Mouse (Mus musculus): ENCODE data around the gene Hhatl. TPM values are rescaled to one million over a fixed set of nuclear protein-coding genes. Genes with fewer than 3 reads are reported as not detected.

The Hhatl gene
- polyA plus RNA-seq (2014; fragmentation: Nextera tagmentation; extraction: Ambion mirVana): 0.31 TPM in 1 of 2 replicates, not detected in the other

DNA sequence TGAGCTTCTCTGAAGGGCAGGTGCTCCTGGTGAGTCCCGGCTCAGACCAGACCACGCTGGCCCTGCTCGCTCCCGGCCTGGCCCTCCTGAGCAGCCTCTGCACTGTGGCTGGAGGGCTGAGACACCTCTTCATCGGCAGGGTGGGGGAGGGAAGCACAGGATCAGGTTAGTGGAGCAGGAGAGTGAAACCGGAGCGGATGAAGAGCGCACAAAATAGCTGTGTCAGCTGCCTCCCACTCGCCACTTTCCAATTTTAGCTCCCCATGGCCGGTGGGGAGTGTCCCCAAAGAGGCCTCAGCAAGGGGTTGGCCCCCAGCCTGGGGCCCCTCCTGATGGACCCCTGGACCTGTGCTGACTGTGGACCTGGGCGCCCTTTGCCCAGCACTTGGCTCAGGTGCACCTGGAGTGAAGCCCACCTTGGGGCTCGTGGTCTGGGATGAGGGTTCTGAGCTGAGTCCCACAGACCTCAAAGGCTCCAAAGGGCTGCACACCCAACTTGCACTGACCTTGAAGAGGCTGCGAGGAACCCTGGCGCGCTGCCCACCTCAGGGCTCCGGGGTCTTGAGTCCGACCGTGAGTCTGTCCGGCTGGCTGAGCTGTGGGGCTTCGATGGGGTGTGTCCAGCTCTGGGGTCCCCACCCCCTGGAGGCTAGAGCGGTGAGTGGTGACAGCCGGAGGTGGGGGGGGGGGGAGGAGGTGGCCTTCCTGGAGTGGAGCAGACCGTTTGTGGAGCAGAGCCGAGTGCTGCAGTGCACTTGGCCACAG, at the start of gene Hhatl:
Hhatl (minus strand) TSS at position 751 of the 765 bp plus-strand sequence.
- H3K4me3 ChIP-seq (replicated peaks; ENCODE audit: low read length): no peak within 1 kb of the TSS
- H3K9ac ChIP-seq: no peak within 1 kb of the TSS
- no peak within 1 kb of the TSS for H3K27ac ChIP-seq
- ATAC-seq (ENCODE audit: low FRiP score) (no peak), DNase-seq (ENCODE audit: low spot score) (no peak)
- H3K4me1 ChIP-seq (replicated peaks; ENCODE audit: control insufficient read depth, insufficient read depth, low read length): no peaks in the 10 kb centered on the region
- no peaks in the 10 kb centered on the region for H3K9me3 ChIP-seq (ENCODE audit: control insufficient read depth, low read length)
- no peaks in the 10 kb centered on the region for H3K27me3 ChIP-seq (ENCODE audit: control insufficient read depth, insufficient read depth, low read length)
- H3K4me2 ChIP-seq (replicated peaks): no peak within 1 kb of the TSS
- no peaks in the 10 kb centered on the region for H3K36me3 ChIP-seq (replicated peaks; ENCODE audit: control insufficient read depth, insufficient read depth)
- 49% methylated on average over 24 of the region's 24 CpGs for WGBS

DNA sequence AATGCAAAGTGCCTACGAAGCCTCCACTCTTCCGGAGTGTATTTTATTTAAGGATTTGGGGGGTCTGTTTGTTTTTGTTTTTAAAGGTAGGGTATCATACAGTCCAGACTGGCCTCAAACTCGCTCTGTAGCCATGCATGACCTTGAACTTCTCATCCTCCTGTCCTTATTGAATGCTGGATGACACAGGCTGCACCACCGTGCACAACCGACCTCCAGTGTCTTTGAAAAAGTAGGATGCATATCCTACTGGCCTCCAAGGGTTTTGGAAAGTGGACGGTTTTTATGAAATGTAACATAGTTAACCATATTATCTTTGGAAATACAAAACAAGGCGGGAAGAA, 47.3 kb upstream of the Hhatl start:
- ATAC-seq (ENCODE audit: low FRiP score) (peak; percentile 47), DNase-seq (ENCODE audit: low spot score) (no peak)
- Histone ChIP-seq H3K9ac (peak overlapping the region; percentile 48; the same call in 1 of the 2 replicates), H3K4me2 (replicated peaks) (peak overlapping the region; percentile 56), H3K27ac (no peak overlapping the region), H3K4me3 (replicated peaks; ENCODE audit: low read length) (peak overlapping the region; percentile 37), H3K9me3 (ENCODE audit: control insufficient read depth, low read length) (no peaks in the 10 kb centered on the region), H3K4me1 (replicated peaks; ENCODE audit: control insufficient read depth, insufficient read depth, low read length) (no peaks in the 10 kb centered on the region), H3K36me3 (replicated peaks; ENCODE audit: control insufficient read depth, insufficient read depth) (no peaks in the 10 kb centered on the region), H3K27me3 (ENCODE audit: control insufficient read depth, insufficient read depth, low read length) (no peaks in the 10 kb centered on the region)
- WGBS: 31% methylated on average over 7 of the region's 7 CpGs

DNA sequence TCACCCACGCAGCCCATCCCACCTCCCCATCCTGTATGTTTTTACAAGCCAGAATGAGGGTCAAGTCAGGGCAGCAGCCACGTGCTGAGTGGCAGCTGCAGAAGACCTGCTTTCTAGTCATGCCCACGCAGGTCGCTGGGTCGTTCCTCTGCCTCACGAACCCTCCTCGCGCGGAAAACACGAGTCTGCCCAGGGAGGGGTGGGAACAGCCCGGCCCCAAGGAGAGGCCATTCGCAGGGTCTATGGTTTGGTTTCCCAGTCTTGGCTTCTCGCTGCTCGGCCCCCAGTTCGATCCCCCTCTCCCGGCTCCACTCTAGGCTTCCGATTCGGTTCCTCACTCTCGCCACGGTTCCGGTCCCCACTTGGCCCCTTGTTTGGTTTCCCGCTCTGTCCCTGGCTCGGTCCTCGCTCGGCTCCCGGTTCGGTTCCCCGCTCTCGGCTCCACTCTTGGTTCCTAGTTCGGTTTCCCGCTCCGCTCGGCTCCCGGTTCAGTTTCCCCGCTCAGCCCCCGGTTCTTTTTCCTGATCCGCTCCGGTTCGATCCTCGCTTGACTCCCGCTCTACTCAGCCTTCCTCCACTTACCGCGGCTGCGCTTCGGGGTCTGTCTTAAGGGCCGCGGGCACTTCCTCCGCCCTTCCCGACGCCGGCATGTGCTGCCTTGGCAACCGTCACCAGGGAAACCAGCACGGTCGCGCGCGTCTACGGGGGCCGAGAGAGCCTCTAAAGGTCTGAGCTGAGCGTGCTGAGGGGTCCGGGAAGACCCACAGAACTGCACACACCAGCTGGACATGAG, 46.7 kb upstream of the Hhatl start, which contains the start of gene Ccdc13:
Ccdc13 (minus strand) TSS at position 633 of the 793 bp plus-strand sequence.
- no peaks in the 10 kb centered on the region for H3K4me1 ChIP-seq (replicated peaks; ENCODE audit: control insufficient read depth, insufficient read depth, low read length)
- no peaks in the 10 kb centered on the region for H3K9me3 ChIP-seq (ENCODE audit: control insufficient read depth, low read length)
- peak within 1 kb of the TSS; percentile 37 for H3K4me3 ChIP-seq (replicated peaks; ENCODE audit: low read length)
- no peaks in the 10 kb centered on the region for H3K36me3 ChIP-seq (replicated peaks; ENCODE audit: control insufficient read depth, insufficient read depth)
- DNase-seq (ENCODE audit: low spot score) (peak; percentile 85), ATAC-seq (ENCODE audit: low FRiP score) (peak; percentile 91)
- H3K27me3 ChIP-seq (ENCODE audit: control insufficient read depth, insufficient read depth, low read length): no peaks in the 10 kb centered on the region
- 3% methylated on average over 61 of the region's 61 CpGs for WGBS
- no peak within 1 kb of the TSS for H3K27ac ChIP-seq
- H3K9ac ChIP-seq: peak within 1 kb of the TSS; percentile 48
- H3K4me2 ChIP-seq (replicated peaks): peak within 1 kb of the TSS; percentile 56

DNA sequence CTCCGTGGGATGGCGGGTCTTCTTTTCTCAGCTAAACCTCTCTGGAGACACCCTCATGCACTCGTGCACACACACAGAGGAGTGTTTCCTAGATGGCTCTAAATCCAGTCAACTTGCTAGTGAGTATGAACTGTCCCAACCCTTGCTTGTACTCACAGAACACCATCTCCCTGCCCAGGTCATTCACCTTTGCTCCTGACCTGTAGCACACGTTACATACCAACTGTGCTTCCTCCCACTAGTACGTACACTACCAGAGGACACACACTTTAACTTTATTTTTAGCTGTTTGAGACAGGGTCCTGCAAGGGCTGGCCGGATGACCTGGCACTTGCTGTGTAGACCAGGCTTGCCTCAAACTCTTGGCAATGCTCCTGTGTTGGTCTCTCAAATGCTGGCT, 45.7 kb upstream of the Hhatl start:
- Histone ChIP-seq H3K4me2 (replicated peaks) (no peak overlapping the region), H3K4me1 (replicated peaks; ENCODE audit: control insufficient read depth, insufficient read depth, low read length) (no peaks in the 10 kb centered on the region), H3K9me3 (ENCODE audit: control insufficient read depth, low read length) (no peaks in the 10 kb centered on the region), H3K27ac (no peak overlapping the region), H3K9ac (no peak overlapping the region), H3K4me3 (replicated peaks; ENCODE audit: low read length) (no peak overlapping the region), H3K36me3 (replicated peaks; ENCODE audit: control insufficient read depth, insufficient read depth) (no peaks in the 10 kb centered on the region), H3K27me3 (ENCODE audit: control insufficient read depth, insufficient read depth, low read length) (no peaks in the 10 kb centered on the region)
- WGBS: 92% methylated on average over 6 of the region's 6 CpGs
- no peak for DNase-seq (ENCODE audit: low spot score)
- ATAC-seq (ENCODE audit: low FRiP score): no peak

DNA sequence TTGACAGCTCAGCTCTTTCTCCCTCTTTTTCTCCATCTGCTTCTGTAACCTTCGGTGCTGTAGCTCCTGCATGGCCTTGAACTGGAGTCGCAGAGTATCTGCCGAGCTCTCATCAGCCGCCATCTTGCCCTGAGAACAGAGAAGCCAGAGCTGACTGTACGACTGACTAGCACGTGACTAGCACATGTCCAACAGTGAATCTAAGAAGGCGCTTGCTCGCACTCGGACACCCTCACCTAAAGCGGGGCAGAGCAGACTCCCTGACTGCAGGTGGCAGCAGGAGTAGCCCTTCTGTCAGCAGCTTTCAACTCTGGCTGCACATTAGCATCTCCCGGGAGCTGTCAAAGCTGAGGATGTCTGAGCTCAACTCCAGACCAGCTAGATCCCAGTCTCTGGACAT, 41.5 kb upstream of the Hhatl start:
- DNase-seq (ENCODE audit: low spot score): no peak
- no peaks in the 10 kb centered on the region for H3K9me3 ChIP-seq (ENCODE audit: control insufficient read depth, low read length)
- WGBS: 89% methylated on average over 11 of the region's 11 CpGs
- no peak overlapping the region for H3K9ac ChIP-seq
- no peaks in the 10 kb centered on the region for H3K36me3 ChIP-seq (replicated peaks; ENCODE audit: control insufficient read depth, insufficient read depth)
- no peak overlapping the region for H3K27ac ChIP-seq
- ATAC-seq (ENCODE audit: low FRiP score): no peak
- H3K4me3 ChIP-seq (replicated peaks; ENCODE audit: low read length): no peak overlapping the region
- H3K27me3 ChIP-seq (ENCODE audit: control insufficient read depth, insufficient read depth, low read length): no peaks in the 10 kb centered on the region
- H3K4me1 ChIP-seq (replicated peaks; ENCODE audit: control insufficient read depth, insufficient read depth, low read length): no peaks in the 10 kb centered on the region
- no peak overlapping the region for H3K4me2 ChIP-seq (replicated peaks)

DNA sequence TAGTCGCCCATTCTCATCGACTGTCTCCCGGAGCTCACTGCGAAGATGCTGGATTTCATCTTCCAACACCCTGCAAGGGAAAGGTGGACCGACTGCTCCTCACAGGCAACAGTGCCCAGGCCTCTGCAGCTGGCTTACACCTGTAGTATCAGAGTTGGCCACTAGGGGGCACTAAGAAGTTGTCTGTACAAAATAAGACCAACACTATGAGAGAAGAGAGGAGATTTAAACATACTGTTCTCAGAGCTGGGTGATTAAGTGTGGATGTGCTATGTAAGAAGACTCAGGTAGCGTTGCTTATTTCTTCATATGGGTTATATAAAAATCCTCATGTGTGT, 38.6 kb upstream of the Hhatl start:
- WGBS: 33% methylated on average over 6 of the region's 6 CpGs
- ATAC-seq (ENCODE audit: low FRiP score): peak; percentile 45; the same call in 1 of the 2 replicates
- Histone ChIP-seq H3K9ac (no peak overlapping the region), H3K27me3 (ENCODE audit: control insufficient read depth, insufficient read depth, low read length) (no peaks in the 10 kb centered on the region), H3K4me2 (replicated peaks) (no peak overlapping the region), H3K27ac (no peak overlapping the region), H3K4me1 (replicated peaks; ENCODE audit: control insufficient read depth, insufficient read depth, low read length) (no peaks in the 10 kb centered on the region), H3K4me3 (replicated peaks; ENCODE audit: low read length) (no peak overlapping the region), H3K36me3 (replicated peaks; ENCODE audit: control insufficient read depth, insufficient read depth) (no peaks in the 10 kb centered on the region), H3K9me3 (ENCODE audit: control insufficient read depth, low read length) (no peaks in the 10 kb centered on the region)
- peak; percentile 95 for DNase-seq (ENCODE audit: low spot score)

DNA sequence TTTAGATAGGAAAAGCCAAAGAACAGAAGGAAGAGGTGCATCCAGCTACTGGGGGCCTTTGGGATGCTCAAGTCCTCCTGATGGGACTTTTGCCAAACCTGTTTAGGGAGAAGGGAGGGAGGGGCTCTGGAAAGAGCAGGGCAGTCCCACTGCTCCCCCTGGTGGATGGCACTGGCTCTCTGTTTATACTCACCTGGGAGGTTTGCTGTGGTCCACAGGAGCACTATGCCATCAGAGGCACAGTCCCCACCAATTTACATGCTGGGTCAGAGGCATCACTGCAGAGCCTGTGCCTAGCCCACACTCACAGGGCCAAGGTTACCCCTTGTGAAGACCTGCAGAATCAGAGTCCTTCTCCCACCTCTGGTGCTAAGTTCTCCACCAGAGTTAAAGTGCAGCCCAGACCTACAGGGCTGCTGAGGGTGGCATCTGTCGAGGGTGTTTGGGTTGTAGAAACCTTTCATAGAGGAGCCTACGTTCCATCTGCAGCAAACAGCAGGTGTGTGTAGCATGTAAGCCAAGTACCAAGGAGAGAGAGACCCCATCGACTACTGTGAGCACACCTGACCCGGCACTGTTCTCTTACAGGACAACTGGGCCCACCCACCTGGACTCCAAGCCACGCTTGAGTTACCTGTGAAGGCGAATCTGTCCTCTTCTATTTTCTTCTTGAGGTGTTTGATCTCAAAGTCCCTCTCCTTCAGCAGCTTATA, 38.1 kb upstream of the Hhatl start:
- Histone ChIP-seq H3K27ac (no peak overlapping the region), H3K9ac (no peak overlapping the region), H3K4me3 (replicated peaks; ENCODE audit: low read length) (no peak overlapping the region), H3K4me1 (replicated peaks; ENCODE audit: control insufficient read depth, insufficient read depth, low read length) (no peaks in the 10 kb centered on the region), H3K4me2 (replicated peaks) (no peak overlapping the region), H3K27me3 (ENCODE audit: control insufficient read depth, insufficient read depth, low read length) (no peaks in the 10 kb centered on the region), H3K9me3 (ENCODE audit: control insufficient read depth, low read length) (no peaks in the 10 kb centered on the region), H3K36me3 (replicated peaks; ENCODE audit: control insufficient read depth, insufficient read depth) (no peaks in the 10 kb centered on the region)
- 79% methylated on average over 6 of the region's 6 CpGs for WGBS
- ATAC-seq (ENCODE audit: low FRiP score) (no peak; the same call in 1 of the 2 replicates), DNase-seq (ENCODE audit: low spot score) (no peak)

DNA sequence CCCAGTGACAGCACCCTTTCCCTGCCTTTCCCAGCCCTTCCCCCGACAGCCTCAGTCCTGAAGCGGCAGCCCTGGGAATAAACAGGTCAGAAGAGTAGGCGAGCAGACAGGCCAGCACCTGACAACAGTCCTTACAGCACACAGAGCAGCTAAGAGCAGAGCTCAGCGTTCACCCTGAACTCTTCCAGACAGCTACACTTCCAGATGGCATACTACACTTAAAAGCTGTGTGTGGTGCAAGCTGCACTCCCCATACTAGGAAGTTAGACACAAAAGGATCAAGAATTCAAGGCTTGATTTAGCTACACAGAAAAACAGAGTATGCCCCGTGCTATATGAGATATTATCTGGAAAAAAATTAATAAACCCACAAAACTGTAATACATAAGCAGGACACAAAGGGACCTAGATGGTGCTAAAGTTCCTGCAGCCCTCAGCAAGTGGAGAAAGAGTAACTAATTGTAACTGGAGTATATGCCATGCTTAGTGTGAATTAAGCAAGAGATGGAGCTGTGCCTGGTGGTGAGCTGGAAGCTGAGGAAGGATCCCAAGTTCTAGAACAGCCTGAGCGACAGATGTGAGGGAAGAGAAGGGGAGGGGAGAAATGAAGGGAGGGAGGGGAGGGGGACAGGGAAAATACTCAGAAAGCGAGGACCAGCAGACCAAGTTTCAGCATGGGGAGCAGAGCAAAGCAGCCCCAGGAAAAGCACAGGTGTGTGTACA, 37.1 kb upstream of the Hhatl start:
- Histone ChIP-seq H3K36me3 (replicated peaks; ENCODE audit: control insufficient read depth, insufficient read depth) (no peaks in the 10 kb centered on the region), H3K4me3 (replicated peaks; ENCODE audit: low read length) (no peak overlapping the region), H3K9me3 (ENCODE audit: control insufficient read depth, low read length) (no peaks in the 10 kb centered on the region), H3K27ac (no peak overlapping the region), H3K27me3 (ENCODE audit: control insufficient read depth, insufficient read depth, low read length) (no peaks in the 10 kb centered on the region), H3K4me1 (replicated peaks; ENCODE audit: control insufficient read depth, insufficient read depth, low read length) (no peaks in the 10 kb centered on the region), H3K4me2 (replicated peaks) (no peak overlapping the region), H3K9ac (no peak overlapping the region)
- no peak for DNase-seq (ENCODE audit: low spot score)
- WGBS: 77% methylated on average over 7 of the region's 7 CpGs
- no peak for ATAC-seq (ENCODE audit: low FRiP score)

Data from hindbrain, embryonic 14.5 days (tissue).